Mouse (Mus musculus): ENCODE measurements around the gene Pygl.
A peak's percentile ranks its signal among the peaks of the same experiment; 100 is the strongest.

Pygl gene

DNA sequence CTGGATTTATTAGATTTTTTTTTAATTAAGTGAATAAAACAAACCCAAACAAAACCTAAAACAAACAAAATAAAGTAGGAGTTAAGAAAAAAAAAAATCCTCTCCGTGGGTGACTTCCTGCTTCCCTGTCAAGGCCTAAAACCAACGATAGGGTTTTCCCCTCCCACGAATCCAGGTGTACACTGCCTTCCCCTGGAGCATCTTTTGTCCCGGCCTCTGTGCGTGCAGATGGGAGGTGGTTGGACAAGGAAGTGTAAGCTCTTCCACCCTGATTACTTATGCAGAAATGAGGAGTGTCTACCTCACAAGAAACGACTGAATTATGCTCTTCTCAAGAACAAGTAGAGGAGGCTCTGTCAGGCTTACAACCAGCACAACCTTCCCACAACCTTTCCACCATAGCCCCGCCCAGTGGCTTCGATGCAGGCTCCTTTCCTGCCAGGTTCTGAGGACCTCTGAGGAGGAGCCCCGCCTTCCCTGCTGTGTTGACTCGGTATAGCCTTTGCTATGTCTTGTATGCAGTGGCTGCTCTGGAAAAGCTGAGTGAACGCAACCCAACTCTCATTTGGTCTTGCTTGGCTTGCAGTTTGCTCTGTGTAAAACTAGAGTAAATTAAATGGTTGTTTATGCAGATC, 82.5 kb downstream of the Pygl start:
- peak; percentile 86 for DNase-seq

DNA sequence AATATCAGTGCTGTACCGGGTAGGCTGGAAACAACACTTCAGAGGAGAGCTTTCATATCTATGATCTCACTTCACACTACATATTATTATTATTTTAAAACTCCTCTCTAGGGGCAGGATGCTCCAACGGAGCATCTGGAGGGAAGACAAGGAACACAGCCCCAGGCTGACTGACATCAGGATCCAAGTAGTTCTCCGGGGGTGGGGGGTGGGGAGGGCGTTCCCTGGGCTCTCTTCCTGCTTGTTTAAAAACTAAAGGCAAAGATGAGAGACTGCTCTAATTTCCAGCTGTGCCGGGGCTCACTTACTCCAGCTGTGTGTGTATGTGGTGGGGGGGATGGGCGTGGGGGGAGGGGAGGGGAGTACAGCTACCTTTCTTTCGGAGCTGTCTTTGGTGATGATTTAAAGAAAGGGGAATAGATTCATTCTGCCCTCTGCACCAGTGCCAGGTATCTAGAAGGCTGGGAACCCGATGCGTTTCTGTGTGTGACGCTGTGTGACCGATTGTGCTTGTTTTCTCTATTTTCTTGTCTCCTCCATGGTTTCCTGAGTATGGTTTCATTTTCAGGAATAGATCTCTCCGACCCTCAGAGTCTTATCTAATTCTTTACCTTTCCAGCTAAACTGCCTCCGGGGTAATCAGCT, 83.2 kb downstream of the Pygl start:
- DNase-seq = peak; percentile 93

DNA sequence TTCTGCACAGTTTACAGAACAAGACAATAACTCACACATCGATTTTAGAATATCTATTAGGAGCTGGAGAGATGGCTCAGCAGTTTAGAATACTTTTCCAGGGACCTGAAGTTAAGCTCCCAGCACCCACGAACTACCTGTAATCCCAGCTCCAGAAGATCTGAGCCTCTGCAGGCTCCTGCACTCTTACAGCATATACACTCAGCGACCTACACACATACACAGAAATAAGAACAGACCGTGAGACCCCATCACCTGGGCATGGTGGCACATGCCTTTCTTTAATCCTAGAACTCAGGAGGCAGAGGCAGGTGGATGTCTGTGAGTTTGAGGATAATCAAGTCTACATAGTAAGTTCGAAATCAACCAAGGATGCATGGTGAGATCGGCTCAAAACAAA, 85.7 kb downstream of the Pygl start:
- DNase-seq = peak; percentile 66

DNA sequence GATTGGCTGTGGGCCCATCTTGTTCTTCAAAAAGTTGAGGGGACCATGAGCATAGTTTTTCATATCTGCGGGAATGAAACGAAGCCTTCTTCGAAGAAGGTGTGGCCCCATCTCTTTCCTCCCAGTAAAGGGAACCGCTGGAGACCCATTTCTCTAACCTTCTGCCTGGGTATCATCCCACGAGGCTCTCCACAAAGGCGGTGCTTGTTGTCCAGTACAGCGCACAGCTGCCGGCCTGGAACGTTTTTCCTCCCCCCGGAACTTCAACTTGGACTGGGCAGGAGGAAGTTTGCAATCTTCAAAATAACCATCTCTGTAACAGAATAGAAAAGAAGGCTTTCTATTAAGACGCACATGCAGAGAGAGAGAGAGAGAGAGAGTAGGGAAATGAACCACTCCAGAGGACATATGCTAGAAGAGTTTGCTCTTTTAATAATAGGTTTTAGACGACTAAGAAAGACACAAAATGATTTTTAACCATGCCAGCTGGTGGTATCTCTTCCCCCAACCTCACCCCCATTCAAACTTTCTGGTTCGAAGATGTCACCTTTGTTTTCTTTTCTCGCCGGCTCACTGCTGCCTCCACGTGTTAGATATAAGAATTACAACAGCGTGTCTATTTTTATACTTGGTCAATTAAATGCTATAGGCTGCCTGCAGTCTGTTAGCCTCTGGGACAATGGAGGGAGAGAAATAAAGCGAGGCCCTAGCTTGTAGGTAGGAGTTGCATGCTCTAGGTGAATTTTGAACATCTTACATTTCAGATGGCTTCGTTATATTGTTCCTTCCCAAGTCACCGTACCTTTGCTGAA, 86.4 kb downstream of the Pygl start:
- DNase-seq = peak; percentile 94

DNA sequence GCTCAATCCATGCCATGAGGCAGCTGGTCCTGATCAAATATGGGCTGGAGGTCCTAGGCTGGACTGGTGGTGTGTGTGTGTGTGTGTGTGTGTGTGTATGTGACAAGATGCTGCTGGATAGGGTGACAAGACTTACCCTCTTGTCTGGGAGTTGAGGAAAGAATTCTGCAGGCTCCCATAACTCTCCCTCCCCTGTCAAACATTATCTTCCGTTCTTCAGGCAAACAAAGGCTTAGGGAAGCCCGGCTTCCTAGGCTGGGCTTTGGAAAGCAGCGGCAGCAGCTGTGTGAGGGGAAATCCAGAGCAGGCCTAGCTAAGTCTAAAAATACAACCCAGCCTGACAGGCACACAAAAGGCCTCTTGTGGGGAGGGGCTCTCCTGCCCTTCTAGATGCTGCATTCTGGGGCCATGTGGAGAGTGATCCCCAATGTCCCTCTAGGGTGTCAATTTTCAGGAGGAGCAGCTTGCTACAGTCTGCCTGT, 87.1 kb downstream of the Pygl start:
- DNase-seq = peak; percentile 96

DNA sequence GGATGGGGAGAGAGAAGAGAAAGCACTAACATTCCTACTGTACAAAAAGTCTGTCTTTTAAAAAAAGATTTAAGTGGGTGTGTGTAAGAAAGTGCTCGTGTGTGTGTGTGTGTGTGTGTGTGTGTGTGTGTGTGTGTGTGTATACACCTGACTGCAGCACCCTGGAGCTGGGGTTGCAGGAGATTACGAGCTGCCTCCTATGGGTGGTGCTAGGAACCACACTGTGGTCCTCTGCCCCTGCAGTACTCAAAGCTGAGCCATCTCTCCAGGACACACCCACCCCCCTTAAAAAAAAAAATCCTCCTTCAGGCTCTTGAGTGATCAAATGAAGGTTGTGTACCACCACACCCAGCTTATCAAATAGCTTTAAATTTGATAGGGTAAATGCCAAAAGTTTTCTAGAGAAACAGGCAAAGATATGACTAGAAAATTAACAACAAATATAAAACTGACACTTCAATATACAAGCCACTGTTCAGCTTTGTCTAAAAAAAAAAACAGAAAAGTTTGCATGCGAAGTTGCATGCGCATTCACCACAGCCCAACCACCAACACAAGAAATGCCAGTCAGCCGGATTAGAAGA, 90.2 kb downstream of the Pygl start:
- DNase-seq = no peak

Measured in heart, adult 11 months (tissue).